Mouse (Mus musculus) ovary, postnatal 14 days (tissue): ENCODE data around the gene Fbxo42.

ENCODE experiments used
- DNase-seq: peaks from one replicate; pipeline ENCODE4 v3.0.0; 2022; ENCODE audit warnings: low spot score

Fbxo42 gene

GRCm38 (mm10) chr4:141219583-141220213 is 72.0 kb downstream of the Fbxo42 start:
- DNase-seq, result no peak

- DNase-seq, result no peak
Measured at GRCm38 (mm10) chr4:141221848-141222247, 74.1 kb downstream of the Fbxo42 start.

- no peak for DNase-seq
Measured at GRCm38 (mm10) chr4:141222752-141223151, 75.0 kb downstream of the Fbxo42 start.

GRCm38 (mm10) chr4:141228687-141229086 is 81.0 kb downstream of the Fbxo42 start:
- DNase-seq, result no peak

GRCm38 (mm10) chr4:141233196-141233595 is 85.5 kb downstream of the Fbxo42 start:
- no peak for DNase-seq

GRCm38 (mm10) chr4:141235537-141236111 is 87.9 kb downstream of the Fbxo42 start:
- DNase-seq, result no peak

GRCm38 (mm10) chr4:141236856-141237255 is 89.1 kb downstream of the Fbxo42 start:
- DNase-seq, result no peak

GRCm38 (mm10) chr4:141238492-141239387 is 91.0 kb downstream of the Fbxo42 start:
- DNase-seq, result no peak

GRCm38 (mm10) chr4:141239388-141240125 is 91.8 kb downstream of the Fbxo42 start, which contains the start of gene Arhgef19:
Arhgef19 (plus strand) TSS chr4:141239499.
- DNase-seq, result peak; percentile 79

GRCm38 (mm10) chr4:141240617-141241016 is 92.9 kb downstream of the Fbxo42 start:
- no peak for DNase-seq

- DNase-seq, result no peak
Measured at GRCm38 (mm10) chr4:141241861-141242260, 94.1 kb downstream of the Fbxo42 start.

- DNase-seq, result no peak
Measured at GRCm38 (mm10) chr4:141242651-141243241, 95.0 kb downstream of the Fbxo42 start.

- DNase-seq, result no peak
Measured at GRCm38 (mm10) chr4:141243636-141244035, 95.9 kb downstream of the Fbxo42 start.

GRCm38 (mm10) chr4:141244401-141244800 is 96.7 kb downstream of the Fbxo42 start:
- DNase-seq, result no peak

GRCm38 (mm10) chr4:141244931-141245425 is 97.3 kb downstream of the Fbxo42 start:
- DNase-seq, result peak; percentile 75

GRCm38 (mm10) chr4:141246089-141246997 is 98.6 kb downstream of the Fbxo42 start:
- no peak for DNase-seq

- DNase-seq, result no peak
Measured at GRCm38 (mm10) chr4:141246998-141247350, 99.3 kb downstream of the Fbxo42 start.

- DNase-seq, result no peak
Measured at GRCm38 (mm10) chr4:141247776-141248613, 100.3 kb downstream of the Fbxo42 start.

GRCm38 (mm10) chr4:141248614-141248978 is 100.9 kb downstream of the Fbxo42 start:
- DNase-seq, result no peak

- no peak for DNase-seq
Measured at GRCm38 (mm10) chr4:141249383-141249782, 101.7 kb downstream of the Fbxo42 start.
